Mouse (Mus musculus): ENCODE results near the gene Stx11. TPM values are rescaled to one million over a fixed set of nuclear protein-coding genes. Genes with fewer than 3 reads are reported as not detected.

The Stx11 gene
- polyA plus RNA-seq, 1 experiment = 1.4 TPM

DNA sequence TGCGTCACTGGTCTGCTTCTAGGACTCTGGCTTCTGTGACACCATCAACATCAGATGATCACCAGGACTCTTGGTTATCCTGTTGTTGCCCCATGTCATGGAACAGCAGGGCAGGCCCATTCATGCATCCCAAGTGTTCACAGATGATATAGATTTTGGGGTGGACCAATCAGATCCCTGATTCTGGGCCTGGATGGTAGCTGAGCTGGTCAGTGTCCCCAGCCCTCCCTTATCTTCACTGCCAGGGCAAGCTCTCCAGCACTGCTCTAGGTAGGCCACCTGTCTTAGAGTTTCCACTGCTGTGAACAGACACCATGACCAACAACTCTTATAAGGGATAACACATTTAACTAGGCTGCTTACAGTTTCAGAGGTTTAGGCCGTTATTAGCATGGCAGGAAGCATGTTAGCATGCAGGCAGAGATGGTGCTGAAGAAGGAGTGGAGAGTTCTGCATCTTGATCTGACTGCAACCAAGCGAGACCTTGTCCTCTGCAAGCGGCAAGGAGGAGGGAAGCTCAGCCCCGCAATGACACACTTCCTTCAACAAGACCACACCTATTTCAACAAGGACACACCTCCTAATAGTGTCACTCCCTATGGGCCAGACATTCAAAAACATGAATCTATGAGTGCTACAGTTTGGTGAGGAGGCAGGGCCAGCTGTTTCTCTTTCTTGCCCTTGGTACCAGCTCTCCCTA lies 60.5 kb downstream of the Stx11 start:
- Histone ChIP-seq H3K27me3 (replicated peaks; ENCODE audit: control insufficient read depth, insufficient read depth, low read length) (no peaks in the 10 kb centered on the region), H3K4me3 (ENCODE audit: insufficient read depth, low read depth, low read length) (no peak overlapping the region), H3K4me1 (ENCODE audit: control insufficient read depth, insufficient read depth, low read length) (no peaks in the 10 kb centered on the region), H3K27ac (ENCODE audit: insufficient read depth, low read depth, low read length) (no peak overlapping the region), H3K36me3 (ENCODE audit: control insufficient read depth, insufficient read depth, low read length) (no peaks in the 10 kb centered on the region)
- TF ChIP-seq CTCF (conservative IDR thresholded peaks at IDR 0.05; ENCODE audit: insufficient read depth, insufficient read length, low read depth, low read length) = no peak
- no peak for TF ChIP-seq POLR2A (IDR thresholded peaks at IDR 0.05; ENCODE audit: low read depth, low read length)
- no peak for DNase-seq
- WGBS = 70% methylated on average over 5 of the region's 5 CpGs

DNA sequence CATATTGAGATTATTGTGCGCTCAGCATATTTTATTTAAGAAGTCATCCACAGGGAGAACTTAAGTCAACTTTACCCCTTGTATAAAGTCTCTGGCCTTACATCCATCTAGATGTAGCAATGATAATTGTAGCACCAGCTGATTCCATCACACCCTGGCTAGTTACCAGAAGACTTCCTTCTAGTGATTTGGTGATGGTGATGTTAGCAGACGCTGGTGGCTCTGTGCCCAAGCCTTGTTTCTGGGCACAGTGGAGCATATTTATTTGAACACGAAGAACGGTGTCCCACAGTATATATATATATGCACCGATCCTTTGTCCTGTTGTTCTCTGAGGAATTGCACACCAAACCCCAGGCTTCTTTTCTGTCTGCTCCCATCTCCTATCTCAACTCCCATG lies 64.2 kb downstream of the Stx11 start:
- Histone ChIP-seq H3K27ac (ENCODE audit: insufficient read depth, low read depth, low read length) (no peak overlapping the region), H3K36me3 (ENCODE audit: control insufficient read depth, insufficient read depth, low read length) (no peaks in the 10 kb centered on the region), H3K27me3 (replicated peaks; ENCODE audit: control insufficient read depth, insufficient read depth, low read length) (no peaks in the 10 kb centered on the region), H3K4me1 (ENCODE audit: control insufficient read depth, insufficient read depth, low read length) (no peaks in the 10 kb centered on the region), H3K4me3 (ENCODE audit: insufficient read depth, low read depth, low read length) (no peak overlapping the region)
- TF ChIP-seq CTCF (conservative IDR thresholded peaks at IDR 0.05; ENCODE audit: insufficient read depth, insufficient read length, low read depth, low read length) (no peak), POLR2A (IDR thresholded peaks at IDR 0.05; ENCODE audit: low read depth, low read length) (no peak)
- 95% methylated on average over 5 of the region's 5 CpGs for WGBS
- no peak for DNase-seq

DNA sequence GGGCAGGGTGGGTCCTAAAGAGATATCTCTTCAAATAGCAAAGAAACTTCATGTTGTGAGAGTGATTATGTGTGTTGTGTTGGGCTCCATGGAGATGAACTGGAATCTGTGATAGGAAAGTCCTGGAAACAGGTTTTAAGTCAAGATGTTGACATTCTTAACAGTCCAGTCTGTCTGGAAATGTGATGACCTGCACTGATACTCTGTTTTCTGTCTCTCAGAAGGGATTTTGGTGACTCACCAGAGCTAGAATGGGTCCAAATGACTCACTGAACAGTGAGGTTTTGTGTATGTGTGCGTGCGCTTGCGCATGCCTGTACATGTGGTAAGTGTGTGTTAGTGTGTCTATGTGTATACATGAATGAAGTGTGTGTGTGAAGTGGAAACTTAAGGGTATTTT lies 70.8 kb downstream of the Stx11 start:
- DNase-seq = no peak
- Histone ChIP-seq H3K27me3 (replicated peaks; ENCODE audit: control insufficient read depth, insufficient read depth, low read length) (no peaks in the 10 kb centered on the region), H3K4me3 (ENCODE audit: insufficient read depth, low read depth, low read length) (no peak overlapping the region), H3K4me1 (ENCODE audit: control insufficient read depth, insufficient read depth, low read length) (no peaks in the 10 kb centered on the region), H3K27ac (ENCODE audit: insufficient read depth, low read depth, low read length) (no peak overlapping the region), H3K36me3 (ENCODE audit: control insufficient read depth, insufficient read depth, low read length) (no peaks in the 10 kb centered on the region)
- no peak for TF ChIP-seq POLR2A (IDR thresholded peaks at IDR 0.05; ENCODE audit: low read depth, low read length)
- no peak for TF ChIP-seq CTCF (conservative IDR thresholded peaks at IDR 0.05; ENCODE audit: insufficient read depth, insufficient read length, low read depth, low read length)
- 98% methylated on average over 3 of the region's 3 CpGs for WGBS

DNA sequence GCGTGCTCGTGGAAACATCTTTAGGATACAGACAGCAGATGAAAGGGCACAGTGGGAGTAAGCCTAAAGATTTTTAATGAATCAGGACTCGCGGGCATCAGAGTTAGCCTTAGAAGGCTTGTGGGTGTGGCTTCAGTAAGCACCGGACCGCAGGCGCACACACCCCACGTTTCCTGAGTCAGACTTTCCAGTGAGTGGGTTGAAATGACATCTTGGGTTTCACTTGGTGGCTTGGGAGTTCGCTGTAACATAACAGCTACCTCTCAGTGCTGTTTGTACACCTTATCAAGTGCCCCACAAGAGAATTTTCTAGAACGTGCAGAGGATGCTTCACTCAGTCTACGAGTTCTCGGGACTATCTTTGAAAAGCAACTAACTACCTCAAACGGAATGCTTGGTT lies 75.7 kb downstream of the Stx11 start:
- no peaks in the 10 kb centered on the region for H3K4me1 ChIP-seq (ENCODE audit: control insufficient read depth, insufficient read depth, low read length)
- no peak for DNase-seq
- H3K27ac ChIP-seq (ENCODE audit: insufficient read depth, low read depth, low read length) = no peak overlapping the region
- H3K4me3 ChIP-seq (ENCODE audit: insufficient read depth, low read depth, low read length) = no peak overlapping the region
- 48% methylated on average over 13 of the region's 13 CpGs for WGBS
- TF ChIP-seq CTCF (conservative IDR thresholded peaks at IDR 0.05; ENCODE audit: insufficient read depth, insufficient read length, low read depth, low read length) = no peak
- TF ChIP-seq POLR2A (IDR thresholded peaks at IDR 0.05; ENCODE audit: low read depth, low read length) = no peak
- no peaks in the 10 kb centered on the region for H3K36me3 ChIP-seq (ENCODE audit: control insufficient read depth, insufficient read depth, low read length)
- H3K27me3 ChIP-seq (replicated peaks; ENCODE audit: control insufficient read depth, insufficient read depth, low read length) = no peaks in the 10 kb centered on the region

Other genes with a start within 250 kb of the Stx11 start
- gene Utrn, start 94.9 kb downstream of the Stx11 start, polyA plus RNA-seq (2012; rRNA removed) = 20.8 and 21.1 TPM in 2 replicates
- 26.0 and 32.2 TPM in 2 replicates for gene Sf3b5, start 41.0 kb upstream of the Stx11 start, polyA plus RNA-seq (2012; rRNA removed)
- 11.6 and 12.7 TPM in 2 replicates for gene Plagl1, start 96.2 kb upstream of the Stx11 start, polyA plus RNA-seq (2012; rRNA removed)
- not detected in 2 replicates for gene Zc2hc1b, start 213.7 kb upstream of the Stx11 start, polyA plus RNA-seq (2012; rRNA removed)
- gene Ltv1, start 228.9 kb upstream of the Stx11 start, polyA plus RNA-seq (2012; rRNA removed) = 10.0 and 12.1 TPM in 2 replicates